Mouse (Mus musculus): ENCODE results near the gene Alox12.

Gene Alox12

GRCm38 (mm10) chr11:70238591-70239440 lies 16.3 kb downstream of the Alox12 start:
- DNase-seq, result no peak

GRCm38 (mm10) chr11:70237457-70238167 lies 17.5 kb downstream of the Alox12 start, which contains the start of gene 0610010K14Rik:
0610010K14Rik (minus strand) TSS chr11:70237914.
- peak; percentile 97 for DNase-seq

- DNase-seq, result no peak
Measured at GRCm38 (mm10) chr11:70236717-70237116, 18.4 kb downstream of the Alox12 start.

GRCm38 (mm10) chr11:70235254-70235900 lies 19.8 kb downstream of the Alox12 start:
- DNase-seq, result no peak

GRCm38 (mm10) chr11:70234497-70234896 lies 20.7 kb downstream of the Alox12 start:
- no peak for DNase-seq

- no peak for DNase-seq
Measured at GRCm38 (mm10) chr11:70234037-70234436, 21.1 kb downstream of the Alox12 start.

- DNase-seq, result no peak
Measured at GRCm38 (mm10) chr11:70233016-70233415, 22.1 kb downstream of the Alox12 start.

GRCm38 (mm10) chr11:70232546-70232945 lies 22.6 kb downstream of the Alox12 start:
- no peak for DNase-seq

GRCm38 (mm10) chr11:70230239-70230727 lies 24.9 kb downstream of the Alox12 start:
- peak; percentile 70 to 86 for DNase-seq

GRCm38 (mm10) chr11:70229260-70230010 lies 25.7 kb downstream of the Alox12 start, which contains the start of gene Bcl6b:
Bcl6b (minus strand) TSS chr11:70229798.
- DNase-seq, result no peak

GRCm38 (mm10) chr11:70228828-70229227 lies 26.3 kb downstream of the Alox12 start:
- DNase-seq, result peak; percentile 68 to 79

GRCm38 (mm10) chr11:70227661-70228245 lies 27.4 kb downstream of the Alox12 start:
- no peak for DNase-seq

GRCm38 (mm10) chr11:70227126-70227525 lies 28.0 kb downstream of the Alox12 start:
- no peak for DNase-seq

GRCm38 (mm10) chr11:70226602-70226890 lies 28.6 kb downstream of the Alox12 start:
- DNase-seq, result no peak

GRCm38 (mm10) chr11:70225798-70226601 lies 29.2 kb downstream of the Alox12 start:
- no peak for DNase-seq

GRCm38 (mm10) chr11:70223724-70224123 lies 31.4 kb downstream of the Alox12 start:
- no peak for DNase-seq

GRCm38 (mm10) chr11:70221603-70222500 lies 33.3 kb downstream of the Alox12 start:
- DNase-seq, result peak in 1 of 2 experiments; percentile 7

- peak; percentile 87 to 88 for DNase-seq
Measured at GRCm38 (mm10) chr11:70220731-70221602, 34.2 kb downstream of the Alox12 start, which contains the start of gene Slc16a13. Slc16a13 (minus strand) TSS chr11:70221064.

- no peak for DNase-seq
Measured at GRCm38 (mm10) chr11:70220323-70220722, 34.8 kb downstream of the Alox12 start.

Data from spleen, adult 18-20 months (tissue).